Mouse (Mus musculus) C2C12 (cell line): Measurements from ENCODE around the gene Edar. TPM values are rescaled to one million over a fixed set of nuclear protein-coding genes. Genes with fewer than 3 reads are reported as not detected.

ENCODE experiments used
- H3K27me3 ChIP-seq: one replicate; pipeline ENCODE4 v1.6.1; 2011; ENCODE audit not compliant: control insufficient read depth, insufficient read depth, insufficient read length
- H3K36me3 ChIP-seq: one replicate; pipeline ENCODE4 v1.6.1; 2011; ENCODE audit not compliant: control insufficient read depth, insufficient read depth
- H3K4me3 ChIP-seq: one replicate; pipeline ENCODE4 v1.5.1; 2011; ENCODE audit warnings: mild to moderate bottlenecking, control low read depth; ENCODE audit not compliant: poor library complexity, insufficient read depth, severe bottlenecking
- H3K79me2 ChIP-seq: one replicate; pipeline ENCODE4 v1.6.1; 2011; ENCODE audit not compliant: control insufficient read depth, insufficient read depth
- H3K79me3 ChIP-seq: one replicate; pipeline ENCODE4 v1.6.1; 2011; ENCODE audit warnings: low read depth, control low read depth
- H3ac ChIP-seq: one replicate; pipeline ENCODE3; 2011; ENCODE audit warnings: low read depth; ENCODE audit not compliant: control insufficient read depth, insufficient read length
- CEBPB ChIP-seq: IDR thresholded peaks from one replicate; pipeline ENCODE4 v1.6.1; 2011; ENCODE audit warnings: low read depth, mild to moderate bottlenecking, control low read depth, moderate library complexity
- CTCF ChIP-seq: IDR thresholded peaks from one replicate; pipeline ENCODE4 v1.5.1; 2011; ENCODE audit not compliant: control insufficient read depth, insufficient read depth, insufficient read length
- FOSL1 ChIP-seq: IDR thresholded peaks from one replicate; pipeline ENCODE4 v1.8.0; 2011; ENCODE audit warnings: mild to moderate bottlenecking, low read length; ENCODE audit not compliant: poor library complexity, insufficient read depth, severe bottlenecking
- MAX ChIP-seq: IDR thresholded peaks from one replicate; pipeline ENCODE4 v1.6.1; 2011; ENCODE audit warnings: mild to moderate bottlenecking, control low read depth
- MYOD1 ChIP-seq: IDR thresholded peaks from one replicate; pipeline ENCODE4 v1.6.1; 2011; ENCODE audit warnings: low read depth; ENCODE audit not compliant: control insufficient read depth, insufficient read length
- MYOG ChIP-seq: IDR thresholded peaks from one replicate; pipeline ENCODE4 v1.6.1; 2011; ENCODE audit not compliant: control insufficient read depth, insufficient read length; ENCODE audit errors: extremely low read depth
- USF1 ChIP-seq: IDR thresholded peaks from one replicate; pipeline ENCODE4 v1.6.1; 2011; ENCODE audit warnings: low read depth, mild to moderate bottlenecking, control low read depth, moderate library complexity
- polyA plus RNA-seq: library from polyadenylated mRNA; unstranded; fragments of >200 nt; fragmentation: generic; extraction: Trizol; gene quantifications from one replicate; pipeline ENCODE4 v1.2.1, GENCODE M21; 2012; ENCODE audit warnings: missing spikeins

Gene Edar
- polyA plus RNA-seq, 1 experiment: not detected

DNA sequence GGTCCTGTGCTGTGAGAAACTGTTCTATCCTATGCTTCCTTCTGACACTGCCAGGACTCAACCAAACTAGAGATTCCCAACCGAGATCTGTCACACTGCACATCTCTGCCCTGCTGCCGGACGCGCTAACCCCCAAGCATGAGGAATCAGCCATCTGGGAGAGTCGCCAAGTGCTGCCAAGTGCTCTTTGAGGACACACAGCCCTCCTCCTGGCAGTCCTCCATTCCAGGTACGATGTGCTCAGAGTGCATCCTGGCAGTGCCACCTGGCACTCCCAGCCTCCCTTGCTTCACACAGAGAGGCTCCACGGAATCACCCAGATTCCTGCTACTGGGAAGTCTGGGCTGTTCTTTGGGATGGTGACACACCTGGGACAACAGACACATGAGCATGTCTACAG lies 31.3 kb downstream of the Edar start:
- no peak overlapping the region for H3K4me3 ChIP-seq
- H3K79me3 ChIP-seq: no peaks in the 10 kb centered on the region
- H3ac ChIP-seq: no peak overlapping the region
- no peaks in the 10 kb centered on the region for H3K79me2 ChIP-seq
- TF ChIP-seq MYOD1 (no peak), FOSL1 (no peak), CTCF (no peak), MAX (no peak), CEBPB (no peak), MYOG (no peak), USF1 (no peak)
- no peaks in the 10 kb centered on the region for H3K36me3 ChIP-seq
- no peaks in the 10 kb centered on the region for H3K27me3 ChIP-seq

- Histone ChIP-seq H3K79me2 (no peaks in the 10 kb centered on the region), H3ac (no peak overlapping the region), H3K4me3 (no peak overlapping the region), H3K79me3 (no peaks in the 10 kb centered on the region), H3K36me3 (no peaks in the 10 kb centered on the region), H3K27me3 (no peaks in the 10 kb centered on the region)
- TF ChIP-seq MYOG (no peak), MAX (no peak), CEBPB (no peak), CTCF (no peak), MYOD1 (no peak), FOSL1 (no peak), USF1 (no peak)
These were observed 32.5 kb downstream of the Edar start for GRCm38 (mm10) chr10:58643001-58643400.

- TF ChIP-seq CEBPB: no peak
- no peak for TF ChIP-seq MYOG
- TF ChIP-seq MYOD1: no peak
- no peak for TF ChIP-seq MAX
- TF ChIP-seq USF1: no peak
- no peak for TF ChIP-seq CTCF
- H3K79me2 ChIP-seq: no peaks in the 10 kb centered on the region
These were observed 33.8 kb downstream of the Edar start for GRCm38 (mm10) chr10:58641631-58642030.

GRCm38 (mm10) chr10:58640446-58641400 lies 34.7 kb downstream of the Edar start:
- no peaks in the 10 kb centered on the region for H3K79me3 ChIP-seq
- H3K27me3 ChIP-seq: no peaks in the 10 kb centered on the region
- no peak overlapping the region for H3K4me3 ChIP-seq
- H3K36me3 ChIP-seq: no peaks in the 10 kb centered on the region
- no peak overlapping the region for H3ac ChIP-seq
- no peaks in the 10 kb centered on the region for H3K79me2 ChIP-seq
- no peak for TF ChIP-seq MAX
- no peak for TF ChIP-seq CEBPB
- no peak for TF ChIP-seq MYOD1

More at GRCm38 (mm10) chr10:58641631-58642030, 33.8 kb downstream of the Edar start:
- no peaks in the 10 kb centered on the region for H3K36me3 ChIP-seq
- no peaks in the 10 kb centered on the region for H3K27me3 ChIP-seq
- no peaks in the 10 kb centered on the region for H3K79me3 ChIP-seq
- no peak overlapping the region for H3K4me3 ChIP-seq
- no peak overlapping the region for H3ac ChIP-seq

GRCm38 (mm10) chr10:58639291-58639690 lies 36.2 kb downstream of the Edar start:
- Histone ChIP-seq H3K4me3 (no peak overlapping the region), H3ac (no peak overlapping the region), H3K79me3 (no peaks in the 10 kb centered on the region), H3K79me2 (no peaks in the 10 kb centered on the region), H3K36me3 (no peaks in the 10 kb centered on the region), H3K27me3 (no peaks in the 10 kb centered on the region)
- TF ChIP-seq USF1 (no peak), CTCF (no peak), MYOD1 (no peak), MYOG (no peak), CEBPB (no peak)

DNA sequence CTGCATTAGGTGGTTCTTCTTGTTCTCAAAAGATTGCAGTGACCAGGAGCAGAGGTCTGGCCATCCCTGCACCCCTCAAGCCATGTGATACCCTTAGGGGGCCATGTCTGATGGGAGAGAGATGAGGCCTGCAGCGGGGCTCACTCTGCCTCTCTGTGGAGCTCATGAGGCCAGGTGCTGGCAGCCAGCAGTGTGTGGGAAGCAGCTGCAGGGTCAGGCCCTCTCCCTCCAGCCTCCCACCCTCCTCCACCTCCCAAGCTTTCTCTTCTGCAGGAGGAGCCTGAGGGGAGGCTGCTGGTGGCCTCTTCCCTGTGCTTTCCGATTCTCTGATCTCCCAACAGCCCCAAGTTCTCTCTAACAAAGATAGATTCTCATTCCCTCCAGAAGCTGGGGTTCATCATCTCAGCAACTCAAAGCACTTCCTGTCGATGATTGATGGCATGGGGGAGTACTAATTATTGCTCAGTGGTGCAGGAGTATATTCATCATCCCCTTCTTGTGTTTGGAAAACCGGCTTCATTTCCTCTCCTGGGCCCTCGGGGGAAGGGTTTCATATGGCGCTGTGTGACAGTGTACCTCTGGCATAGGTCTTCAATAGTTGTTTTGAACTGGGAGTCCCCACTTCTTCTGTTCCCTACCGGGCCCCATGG lies 38.9 kb downstream of the Edar start:
- H3K36me3 ChIP-seq: no peaks in the 10 kb centered on the region
- H3K79me2 ChIP-seq: no peaks in the 10 kb centered on the region
- no peak for TF ChIP-seq MYOG
- TF ChIP-seq CTCF: no peak
- TF ChIP-seq USF1: no peak
- TF ChIP-seq CEBPB: no peak
- TF ChIP-seq MYOD1: no peak
- no peak for TF ChIP-seq MAX
- no peak for TF ChIP-seq FOSL1
- H3K27me3 ChIP-seq: no peaks in the 10 kb centered on the region
- H3ac ChIP-seq: no peak overlapping the region
- H3K79me3 ChIP-seq: no peaks in the 10 kb centered on the region
- H3K4me3 ChIP-seq: no peak overlapping the region
